Mouse (Mus musculus): ENCODE results near the gene Gm10577. TPM values are rescaled to one million over a fixed set of nuclear protein-coding genes. Genes with fewer than 3 reads are reported as not detected.

The Gm10577 gene
- polyA plus RNA-seq, 1 experiment from 2014 or later, result not detected

DNA sequence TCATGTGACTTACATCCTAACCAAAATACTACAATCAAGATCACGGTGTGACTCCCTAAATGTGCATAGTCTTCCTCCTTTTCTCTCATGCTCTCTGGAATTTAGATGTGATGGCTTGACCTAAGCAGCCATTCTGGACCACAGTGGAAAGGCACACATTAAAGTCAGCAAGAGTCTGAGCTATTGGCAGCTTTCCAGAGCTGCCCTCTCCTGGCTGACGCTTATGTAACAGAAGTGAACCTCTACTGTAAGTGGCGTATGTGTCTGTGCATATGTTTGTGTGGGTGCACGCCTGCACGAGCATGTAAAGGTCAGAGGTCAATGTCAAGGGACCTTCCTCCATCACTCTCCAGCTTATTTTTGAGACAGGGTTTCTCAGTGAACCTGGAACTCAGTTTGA is 14.6 kb upstream of the Gm10577 start:
- no peak overlapping the region for H3K27ac ChIP-seq (ENCODE audit: low read depth, low read length)

DNA sequence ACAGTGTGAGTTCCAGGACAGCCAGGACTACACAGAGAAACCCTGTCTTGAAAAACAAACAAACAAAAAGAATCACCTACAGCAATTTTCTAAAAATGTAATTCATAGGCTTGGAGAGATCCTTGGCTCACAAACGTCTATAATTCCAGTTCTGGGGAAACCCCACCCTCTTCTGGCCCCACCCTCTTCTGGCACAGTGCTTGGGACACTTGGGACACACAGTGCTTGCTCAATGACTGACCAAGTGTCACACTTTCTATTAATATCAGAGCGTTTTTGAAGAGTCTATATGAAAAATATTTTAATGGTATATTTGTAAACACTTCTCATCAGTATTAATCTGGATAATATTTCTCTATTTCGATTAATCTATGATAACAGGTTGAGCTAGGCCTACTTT is 12.6 kb upstream of the Gm10577 start:
- DNase-seq (ENCODE audit: low spot score) (no peak), ATAC-seq (ENCODE audit: insufficient read depth, low FRiP score, low TSS enrichment) (no peak)
- Histone ChIP-seq H3K4me2 (ENCODE audit: low read depth) (no peak overlapping the region), H3K36me3 (ENCODE audit: control insufficient read depth, insufficient read depth, low read length) (no peaks in the 10 kb centered on the region), H3K9me3 (ENCODE audit: control insufficient read depth, low read length) (no peaks in the 10 kb centered on the region), H3K4me1 (ENCODE audit: control insufficient read depth, insufficient read depth, low read length) (no peaks in the 10 kb centered on the region), H3K27me3 (ENCODE audit: control insufficient read depth, insufficient read depth, low read length) (no peaks in the 10 kb centered on the region), H3K27ac (ENCODE audit: low read depth, low read length) (no peak overlapping the region), H3K9ac (ENCODE audit: low read length) (no peak overlapping the region), H3K4me3 (ENCODE audit: low read depth, low read length) (no peak overlapping the region)
- 70% methylated on average over 3 of the region's 3 CpGs for WGBS

More for the DNA sequence above, 14.6 kb upstream of the Gm10577 start:
- 78% methylated on average over 5 of the region's 5 CpGs for WGBS
- Histone ChIP-seq H3K4me3 (ENCODE audit: low read depth, low read length) (no peak overlapping the region), H3K4me2 (ENCODE audit: low read depth) (no peak overlapping the region), H3K4me1 (ENCODE audit: control insufficient read depth, insufficient read depth, low read length) (no peaks in the 10 kb centered on the region), H3K9ac (ENCODE audit: low read length) (no peak overlapping the region), H3K36me3 (ENCODE audit: control insufficient read depth, insufficient read depth, low read length) (no peaks in the 10 kb centered on the region), H3K27me3 (ENCODE audit: control insufficient read depth, insufficient read depth, low read length) (no peaks in the 10 kb centered on the region), H3K9me3 (ENCODE audit: control insufficient read depth, low read length) (no peaks in the 10 kb centered on the region)
- DNase-seq (ENCODE audit: low spot score), result no peak
- no peak for ATAC-seq (ENCODE audit: insufficient read depth, low FRiP score, low TSS enrichment)

DNA sequence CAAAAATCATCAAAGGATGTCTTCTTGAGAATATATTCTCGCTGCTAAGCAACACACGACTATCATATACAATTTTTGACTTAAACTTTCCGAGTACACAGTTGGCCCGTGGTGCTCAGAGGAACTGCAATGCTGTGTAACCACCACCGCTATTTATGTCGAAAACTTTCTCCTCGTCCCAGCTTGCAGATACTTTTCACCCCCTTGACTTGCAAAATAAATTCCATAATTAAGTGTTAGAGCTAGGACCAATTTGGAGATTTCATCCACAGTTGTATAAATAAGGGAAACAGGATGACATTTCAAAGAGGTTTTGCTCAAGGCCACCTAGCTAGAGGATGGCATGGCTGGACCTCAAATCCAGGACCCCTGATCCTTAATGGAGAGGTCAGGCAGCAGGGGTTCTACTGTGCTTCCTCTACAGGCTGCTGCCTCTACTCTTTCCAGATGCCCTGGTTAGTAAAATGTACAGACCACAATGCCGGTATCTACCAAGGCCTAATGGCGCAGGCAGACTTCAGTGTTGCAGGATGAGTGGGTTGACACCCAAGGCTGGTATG is 7.4 kb upstream of the Gm10577 start:
- no peaks in the 10 kb centered on the region for H3K36me3 ChIP-seq (ENCODE audit: control insufficient read depth, insufficient read depth, low read length)
- H3K9ac ChIP-seq (ENCODE audit: low read length), result no peak overlapping the region
- H3K4me2 ChIP-seq (ENCODE audit: low read depth), result no peak overlapping the region
- H3K4me1 ChIP-seq (ENCODE audit: control insufficient read depth, insufficient read depth, low read length), result no peaks in the 10 kb centered on the region
- 93% methylated on average over 9 of the region's 9 CpGs for WGBS
- DNase-seq (ENCODE audit: low spot score) (no peak), ATAC-seq (ENCODE audit: insufficient read depth, low FRiP score, low TSS enrichment) (no peak)
- 0 out of 2 replicates have a peak, but pooled peaks cover under 1% of the 10 kb centered on the region for H3K9me3 ChIP-seq (ENCODE audit: control insufficient read depth, low read length)
- no peaks in the 10 kb centered on the region for H3K27me3 ChIP-seq (ENCODE audit: control insufficient read depth, insufficient read depth, low read length)
- no peak overlapping the region for H3K27ac ChIP-seq (ENCODE audit: low read depth, low read length)
- H3K4me3 ChIP-seq (ENCODE audit: low read depth, low read length), result no peak overlapping the region

DNA sequence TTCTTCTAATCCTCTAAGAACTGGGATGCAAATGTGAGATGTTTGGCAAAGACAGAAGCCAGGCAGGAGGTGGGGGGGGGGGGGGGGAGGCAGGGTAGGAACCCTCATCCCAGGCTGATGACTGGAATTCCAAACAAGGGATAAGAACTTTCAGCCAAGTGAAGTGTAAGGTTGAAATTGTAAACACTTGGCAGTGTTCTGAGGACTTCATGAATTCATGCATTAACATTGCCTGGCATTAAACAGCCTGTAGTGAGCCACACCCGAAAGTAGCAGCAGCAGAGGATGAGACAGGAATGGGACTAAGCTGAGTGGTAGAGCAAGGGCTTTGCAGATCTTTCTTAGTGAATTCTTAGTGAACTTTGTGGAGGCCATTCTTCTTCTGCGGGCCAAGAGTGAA is 6.5 kb upstream of the Gm10577 start:
- no peak overlapping the region for H3K27ac ChIP-seq (ENCODE audit: low read depth, low read length)

DNA sequence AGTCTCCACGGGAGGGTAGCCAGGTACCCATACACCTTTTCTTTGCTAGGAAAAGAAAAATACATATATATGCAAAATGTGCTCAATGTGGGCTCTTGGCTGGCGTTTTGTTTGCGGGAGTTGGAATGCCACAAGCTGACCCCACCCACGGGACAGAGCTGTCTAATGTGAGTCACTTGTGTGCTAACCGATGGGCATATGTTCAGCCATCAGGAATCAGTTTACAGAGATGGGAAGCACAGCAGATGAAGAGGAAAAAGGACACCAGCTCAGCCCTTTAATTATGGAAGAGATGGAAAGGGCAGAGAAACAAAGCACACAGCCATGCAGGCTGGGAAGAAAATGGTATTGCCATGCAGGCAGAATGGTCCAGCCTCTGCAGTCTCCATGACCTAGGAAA is 6.1 kb upstream of the Gm10577 start:
- no peak for DNase-seq (ENCODE audit: low spot score)
- Histone ChIP-seq H3K27ac (ENCODE audit: low read depth, low read length) (no peak overlapping the region), H3K36me3 (ENCODE audit: control insufficient read depth, insufficient read depth, low read length) (no peaks in the 10 kb centered on the region), H3K4me3 (ENCODE audit: low read depth, low read length) (no peak overlapping the region), H3K4me2 (ENCODE audit: low read depth) (no peak overlapping the region), H3K9ac (ENCODE audit: low read length) (no peak overlapping the region), H3K27me3 (ENCODE audit: control insufficient read depth, insufficient read depth, low read length) (no peaks in the 10 kb centered on the region), H3K9me3 (ENCODE audit: control insufficient read depth, low read length) (0 out of 2 replicates have a peak, but pooled peaks cover 2% of the 10 kb centered on the region), H3K4me1 (ENCODE audit: control insufficient read depth, insufficient read depth, low read length) (no peaks in the 10 kb centered on the region)
- 87% methylated on average over 5 of the region's 5 CpGs for WGBS
- ATAC-seq (ENCODE audit: insufficient read depth, low FRiP score, low TSS enrichment), result no peak

More for the DNA sequence above, 6.5 kb upstream of the Gm10577 start:
- Histone ChIP-seq H3K4me3 (ENCODE audit: low read depth, low read length) (no peak overlapping the region), H3K27me3 (ENCODE audit: control insufficient read depth, insufficient read depth, low read length) (no peaks in the 10 kb centered on the region), H3K9me3 (ENCODE audit: control insufficient read depth, low read length) (0 out of 2 replicates have a peak, but pooled peaks cover 2% of the 10 kb centered on the region), H3K36me3 (ENCODE audit: control insufficient read depth, insufficient read depth, low read length) (no peaks in the 10 kb centered on the region), H3K4me1 (ENCODE audit: control insufficient read depth, insufficient read depth, low read length) (no peaks in the 10 kb centered on the region), H3K9ac (ENCODE audit: low read length) (no peak overlapping the region), H3K4me2 (ENCODE audit: low read depth) (no peak overlapping the region)
- ATAC-seq (ENCODE audit: insufficient read depth, low FRiP score, low TSS enrichment) (no peak), DNase-seq (ENCODE audit: low spot score) (no peak)
- whole genome bisulfite sequencing, result 91% methylated on average over 2 of the region's 2 CpGs

DNA sequence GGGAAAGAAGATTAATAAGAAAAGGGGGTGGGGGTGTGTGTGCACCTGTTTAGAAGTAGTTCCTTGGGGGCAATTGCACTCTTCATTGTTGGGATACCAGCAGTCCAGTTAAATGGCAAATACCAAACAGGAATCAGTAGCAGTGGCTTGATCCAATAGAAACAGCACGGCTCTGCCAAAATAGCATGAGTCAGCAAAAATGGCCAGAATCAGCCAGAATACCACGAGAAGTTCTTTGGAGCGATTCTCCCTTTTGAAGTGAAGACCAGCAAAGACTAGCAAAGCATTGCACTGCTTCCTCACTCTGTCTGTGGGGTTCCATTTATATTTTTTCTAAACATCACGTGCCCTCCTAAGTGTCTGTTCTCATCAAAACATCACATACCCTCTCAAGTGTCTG is 2.7 kb downstream of the Gm10577 start:
- 0 out of 2 replicates have a peak, but pooled peaks cover under 1% of the 10 kb centered on the region for H3K9me3 ChIP-seq (ENCODE audit: control insufficient read depth, low read length)
- no peak for DNase-seq (ENCODE audit: low spot score)
- no peak overlapping the region for H3K4me2 ChIP-seq (ENCODE audit: low read depth)
- no peaks in the 10 kb centered on the region for H3K4me1 ChIP-seq (ENCODE audit: control insufficient read depth, insufficient read depth, low read length)
- H3K4me3 ChIP-seq (ENCODE audit: low read depth, low read length), result no peak overlapping the region
- no peak overlapping the region for H3K27ac ChIP-seq (ENCODE audit: low read depth, low read length)
- H3K36me3 ChIP-seq (ENCODE audit: control insufficient read depth, insufficient read depth, low read length), result no peaks in the 10 kb centered on the region
- H3K9ac ChIP-seq (ENCODE audit: low read length), result no peak overlapping the region
- no peak for ATAC-seq (ENCODE audit: insufficient read depth, low FRiP score, low TSS enrichment)
- WGBS, result 90% methylated on average over 4 of the region's 4 CpGs
- no peaks in the 10 kb centered on the region for H3K27me3 ChIP-seq (ENCODE audit: control insufficient read depth, insufficient read depth, low read length)

DNA sequence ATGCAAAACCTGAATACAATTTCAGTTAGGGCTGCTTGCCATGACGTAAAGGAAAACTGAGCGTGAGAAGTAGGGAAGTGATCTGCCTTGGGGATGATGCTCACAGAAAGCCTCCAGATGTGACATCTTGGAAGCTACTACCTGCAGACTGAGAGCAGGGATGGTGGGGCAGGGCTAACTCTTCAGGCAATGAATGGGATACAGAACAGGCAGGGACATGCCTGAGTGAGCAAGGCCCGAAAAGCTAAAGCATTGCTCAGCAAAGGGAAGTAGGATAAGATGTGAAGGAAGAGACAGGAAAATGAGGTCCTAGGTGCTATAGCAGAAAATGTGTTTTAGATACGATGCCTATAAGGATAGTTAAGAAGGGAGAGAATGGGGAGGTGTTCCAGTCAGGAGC is 11.4 kb downstream of the Gm10577 start:
- Histone ChIP-seq H3K9me3 (ENCODE audit: control insufficient read depth, low read length) (no peaks in the 10 kb centered on the region), H3K9ac (ENCODE audit: low read length) (no peak overlapping the region), H3K36me3 (ENCODE audit: control insufficient read depth, insufficient read depth, low read length) (no peaks in the 10 kb centered on the region), H3K27ac (ENCODE audit: low read depth, low read length) (no peak overlapping the region), H3K4me2 (ENCODE audit: low read depth) (no peak overlapping the region), H3K27me3 (ENCODE audit: control insufficient read depth, insufficient read depth, low read length) (no peaks in the 10 kb centered on the region), H3K4me1 (ENCODE audit: control insufficient read depth, insufficient read depth, low read length) (no peaks in the 10 kb centered on the region), H3K4me3 (ENCODE audit: low read depth, low read length) (no peak overlapping the region)
- ATAC-seq (ENCODE audit: insufficient read depth, low FRiP score, low TSS enrichment), result no peak
- 80% methylated on average over 4 of the region's 4 CpGs for WGBS
- DNase-seq (ENCODE audit: low spot score), result no peak

DNA sequence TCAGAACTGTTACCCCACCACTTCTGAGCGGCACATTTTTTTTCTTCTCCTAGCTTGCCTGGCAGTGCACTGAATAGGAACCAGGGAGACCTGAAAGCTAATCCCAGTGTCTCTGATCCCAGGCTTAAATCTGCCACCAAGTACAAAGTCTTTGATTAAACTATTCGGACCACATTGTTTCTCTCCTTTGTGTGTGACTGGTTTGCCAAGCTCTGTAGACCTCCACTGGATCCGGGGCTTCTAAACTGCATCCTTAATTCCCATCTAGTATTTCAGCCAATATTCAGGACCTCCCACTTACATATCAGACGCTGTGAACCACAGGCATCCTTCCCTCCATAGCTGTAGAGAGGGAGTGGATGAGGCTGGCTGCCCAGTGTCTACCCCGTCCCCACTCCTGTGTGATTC is 12.1 kb downstream of the Gm10577 start:
- Histone ChIP-seq H3K27me3 (ENCODE audit: control insufficient read depth, insufficient read depth, low read length) (no peaks in the 10 kb centered on the region), H3K4me1 (ENCODE audit: control insufficient read depth, insufficient read depth, low read length) (no peaks in the 10 kb centered on the region), H3K9ac (ENCODE audit: low read length) (no peak overlapping the region), H3K9me3 (ENCODE audit: control insufficient read depth, low read length) (no peaks in the 10 kb centered on the region), H3K4me3 (ENCODE audit: low read depth, low read length) (no peak overlapping the region), H3K36me3 (ENCODE audit: control insufficient read depth, insufficient read depth, low read length) (no peaks in the 10 kb centered on the region), H3K4me2 (ENCODE audit: low read depth) (no peak overlapping the region), H3K27ac (ENCODE audit: low read depth, low read length) (no peak overlapping the region)
- WGBS, result 75% methylated on average over 5 of the region's 5 CpGs
- no peak for ATAC-seq (ENCODE audit: insufficient read depth, low FRiP score, low TSS enrichment)
- DNase-seq (ENCODE audit: low spot score), result no peak

DNA sequence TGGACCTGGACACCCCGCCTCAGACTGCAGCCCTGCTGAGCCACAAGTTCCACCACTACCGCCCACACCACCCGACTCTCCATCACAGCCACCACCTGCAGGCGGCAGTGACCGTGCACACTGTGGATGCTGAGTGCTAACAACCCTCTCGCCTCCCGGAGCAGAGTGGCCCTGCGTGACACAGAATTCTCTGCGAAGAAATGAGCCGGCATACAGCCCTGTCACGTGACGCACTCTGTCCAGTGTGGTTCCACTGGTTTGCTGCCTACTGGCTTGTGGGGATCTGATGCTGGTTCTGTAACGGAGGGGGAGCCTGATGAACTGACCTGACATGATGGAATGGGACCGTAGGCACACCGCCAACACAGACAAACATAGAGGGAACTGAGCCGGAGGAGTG is 17.5 kb downstream of the Gm10577 start:
- DNase-seq (ENCODE audit: low spot score) (no peak), ATAC-seq (ENCODE audit: insufficient read depth, low FRiP score, low TSS enrichment) (no peak)
- Histone ChIP-seq H3K27ac (ENCODE audit: low read depth, low read length) (no peak overlapping the region), H3K9ac (ENCODE audit: low read length) (no peak overlapping the region), H3K27me3 (ENCODE audit: control insufficient read depth, insufficient read depth, low read length) (no peaks in the 10 kb centered on the region), H3K4me1 (ENCODE audit: control insufficient read depth, insufficient read depth, low read length) (no peaks in the 10 kb centered on the region), H3K36me3 (ENCODE audit: control insufficient read depth, insufficient read depth, low read length) (peaks cover 3% of the 10 kb centered on the region; the same call in 1 of the 2 replicates), H3K9me3 (ENCODE audit: control insufficient read depth, low read length) (no peaks in the 10 kb centered on the region), H3K4me2 (ENCODE audit: low read depth) (no peak overlapping the region), H3K4me3 (ENCODE audit: low read depth, low read length) (no peak overlapping the region)
- 95% methylated on average over 16 of the region's 16 CpGs for WGBS
